Mouse (Mus musculus) brain, embryonic 14.5 days (tissue): ENCODE results near the gene Cyp2s1.
A peak's percentile ranks its signal among the peaks of the same experiment; 100 is the strongest.

Experiments
- CTCF ChIP-seq: fragments of 200-500 bp; IDR thresholded peaks from 2 replicates; pipeline ENCODE4 v1.5.1; 2012; ENCODE audit warnings: inconsistent platforms, mild to moderate bottlenecking, moderate library complexity, borderline replicate concordance; ENCODE audit not compliant: insufficient read depth, insufficient read length; ENCODE audit errors: extremely low read depth
- POLR2A ChIP-seq: fragments of 200-500 bp; IDR thresholded peaks from 2 replicates; pipeline ENCODE4 v1.6.1; 2012; ENCODE audit warnings: mild to moderate bottlenecking, inconsistent platforms, borderline replicate concordance; ENCODE audit not compliant: poor library complexity, insufficient read depth, insufficient read length, severe bottlenecking; ENCODE audit errors: extremely low read depth

DNA sequence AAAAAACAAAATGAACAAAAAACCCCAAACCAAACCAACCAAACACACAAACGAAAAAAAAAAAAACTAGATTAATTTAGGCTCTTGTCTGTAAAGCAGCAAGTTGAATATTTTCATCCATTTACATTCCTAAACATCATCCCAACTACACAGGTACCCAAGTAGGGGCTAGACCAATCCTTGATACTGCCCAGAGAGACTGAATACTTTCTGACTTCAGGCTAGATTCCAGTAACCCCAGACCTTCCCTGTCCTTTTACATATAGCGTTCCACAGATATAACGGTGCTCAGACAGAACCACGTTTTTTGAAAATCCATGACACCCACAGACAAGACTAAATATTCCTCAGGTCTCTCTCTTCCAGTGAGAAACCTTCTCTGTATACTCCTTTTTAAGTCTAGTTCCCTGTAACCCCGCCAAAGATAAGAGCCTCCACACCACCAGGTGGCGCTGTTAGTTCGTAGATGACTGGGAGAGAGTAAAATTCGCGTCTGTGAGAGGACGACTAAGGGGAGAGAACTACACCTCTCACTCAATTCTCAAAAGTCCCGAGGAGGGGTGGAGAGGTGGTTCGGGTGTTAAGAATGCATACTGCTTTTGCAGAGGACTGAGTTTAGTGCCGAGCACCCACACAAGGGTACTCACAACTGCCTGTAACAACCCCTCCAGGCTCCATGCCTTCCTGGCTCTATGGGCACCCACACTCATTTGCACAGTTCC, 31.2 kb upstream of the Cyp2s1 start:
- TF ChIP-seq CTCF (peak; percentile 77; the same call in 1 of the 2 replicates), POLR2A (no peak)
